Mouse (Mus musculus) gastrocnemius, adult 8-10 months (tissue): ENCODE results near the gene Adam11. TPM values are rescaled to one million over a fixed set of nuclear protein-coding genes. Genes with fewer than 3 reads are reported as not detected.

Experiments used
- DNase-seq, 2 experiments: peaks; one replicate each; pipeline ENCODE4 v3.0.0; 2022; ENCODE audit warnings: low spot score in 2 of 2
- total RNA-seq, 4 experiments: library from RNA; stranded (reverse); gene quantifications; 2 replicates each; pipeline ENCODE4 v1.2.4; 2022

Gene Adam11
- total RNA-seq, 4 experiments from 2014 or later = 0.19 to 0.34 (median 0.23) TPM

DNA sequence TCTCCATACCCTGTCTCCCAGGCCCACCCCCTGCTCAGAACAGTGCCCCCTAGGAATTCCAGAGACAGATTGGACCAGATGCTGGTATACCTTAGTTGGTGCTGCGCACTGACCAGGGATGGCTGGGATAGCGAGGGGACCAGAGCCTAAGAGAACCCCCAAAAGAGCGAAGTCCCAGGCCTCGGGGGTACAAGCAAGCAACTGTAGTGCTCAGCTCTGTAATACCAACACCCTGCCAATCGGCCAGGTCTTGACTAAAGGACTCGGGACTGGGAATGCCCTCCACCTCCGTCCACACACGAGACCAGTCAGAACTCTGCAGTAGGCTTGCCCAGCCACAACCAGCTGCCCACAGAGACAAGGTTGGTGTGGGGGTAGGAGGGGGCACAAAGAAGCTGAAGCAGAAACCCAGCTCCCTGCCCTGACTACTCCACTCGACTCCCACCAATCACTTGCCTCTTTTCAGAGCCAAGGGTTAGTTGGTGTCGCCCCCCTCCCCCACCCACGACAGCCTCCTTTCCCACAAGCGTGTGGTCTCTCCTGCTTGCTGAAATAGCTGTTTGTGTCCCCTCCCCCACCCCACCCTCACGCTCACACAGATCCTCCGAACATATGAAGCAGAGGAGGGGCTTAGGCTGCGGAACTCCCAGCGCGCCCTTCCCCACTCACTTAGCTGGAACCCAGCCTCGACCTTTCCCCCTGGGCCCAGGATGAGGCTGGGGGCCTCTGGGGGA lies 7.5 kb upstream of the Adam11 start:
- no peak for DNase-seq

DNA sequence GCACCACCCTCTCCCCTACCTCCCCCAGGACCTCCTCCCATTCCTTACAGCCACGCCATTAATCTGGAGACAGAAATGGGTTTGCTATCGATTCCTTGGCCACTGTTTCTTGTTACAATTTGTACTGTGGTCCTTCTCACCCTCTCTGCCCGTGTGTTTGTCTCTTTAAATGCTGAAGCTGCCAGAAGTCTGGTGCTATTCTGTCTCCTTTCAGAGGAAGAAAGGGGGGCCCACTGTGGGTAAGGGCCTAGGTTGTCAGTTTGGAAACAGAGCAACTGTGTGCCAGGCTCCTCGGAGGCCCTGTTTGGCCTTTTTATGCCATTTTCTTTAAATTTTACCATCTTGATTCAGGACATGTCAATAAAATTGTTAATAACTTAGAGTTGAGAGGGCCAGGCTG lies 6.8 kb upstream of the Adam11 start:
- no peak for DNase-seq

DNA sequence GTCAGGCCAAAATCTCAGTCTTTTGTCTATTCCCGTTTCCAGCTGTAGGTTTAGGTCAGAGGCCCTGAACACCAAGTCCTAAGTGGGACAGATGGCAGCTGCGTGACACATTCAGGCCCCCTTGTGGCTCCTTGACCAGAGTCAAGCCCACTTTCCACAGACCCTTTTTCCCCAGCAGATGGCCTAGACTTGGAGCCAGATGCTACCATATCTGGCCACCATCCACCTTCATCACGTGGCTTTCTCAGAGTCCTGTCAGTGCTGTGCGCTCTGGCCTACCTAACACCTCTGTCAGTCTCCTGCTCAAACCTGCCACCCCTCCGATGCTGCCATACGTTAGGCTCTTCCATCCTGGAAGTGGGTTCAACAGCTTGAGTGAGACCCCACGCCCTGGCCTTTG lies 5.8 kb upstream of the Adam11 start:
- no peak for DNase-seq

DNA sequence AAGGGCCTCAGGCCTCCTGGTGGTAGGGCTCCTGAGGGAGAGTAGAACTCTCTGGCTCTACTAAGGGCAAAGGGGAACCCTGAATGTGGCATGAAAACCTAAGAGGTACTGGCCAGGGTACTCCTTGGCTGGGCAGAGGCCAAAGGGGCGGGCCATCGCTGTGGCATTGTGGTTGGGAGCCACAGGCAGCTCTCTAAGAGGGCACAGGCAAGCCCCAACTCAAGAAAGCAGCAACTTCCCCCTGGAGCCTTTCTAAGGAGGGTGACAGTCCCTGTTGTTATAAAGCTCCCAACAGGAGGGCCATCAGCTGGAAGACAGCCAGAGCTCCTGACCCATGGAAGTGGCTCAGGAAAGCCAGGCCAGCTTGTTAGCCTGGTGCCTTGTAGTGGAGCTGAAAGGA lies 2.3 kb upstream of the Adam11 start:
- DNase-seq = no peak

DNA sequence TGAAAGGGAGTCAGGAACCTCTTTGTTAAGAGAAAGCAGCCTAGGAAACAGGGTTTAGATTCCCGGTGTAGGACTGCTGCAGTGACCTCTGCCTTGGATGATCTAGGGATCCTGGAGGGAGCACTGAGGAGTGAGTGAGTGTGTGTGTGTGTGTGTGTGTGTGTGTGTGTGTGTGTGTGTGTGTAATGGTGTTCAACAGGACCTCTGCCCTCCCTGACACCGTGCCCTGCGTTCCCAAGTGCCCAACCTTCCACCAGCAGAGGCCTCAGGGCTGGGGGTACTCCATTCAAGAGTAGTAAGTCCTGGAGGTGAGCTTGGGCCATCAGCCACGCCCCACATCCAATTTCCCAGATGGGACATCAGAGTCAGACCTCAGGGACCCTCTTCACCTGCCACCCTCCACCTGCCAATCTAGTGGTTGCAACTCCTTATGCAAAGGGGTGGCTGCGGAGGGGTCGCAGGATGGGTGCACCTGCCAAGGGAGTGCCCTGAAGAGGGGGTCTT lies 382 bp upstream of the Adam11 start:
- no peak for DNase-seq

DNA sequence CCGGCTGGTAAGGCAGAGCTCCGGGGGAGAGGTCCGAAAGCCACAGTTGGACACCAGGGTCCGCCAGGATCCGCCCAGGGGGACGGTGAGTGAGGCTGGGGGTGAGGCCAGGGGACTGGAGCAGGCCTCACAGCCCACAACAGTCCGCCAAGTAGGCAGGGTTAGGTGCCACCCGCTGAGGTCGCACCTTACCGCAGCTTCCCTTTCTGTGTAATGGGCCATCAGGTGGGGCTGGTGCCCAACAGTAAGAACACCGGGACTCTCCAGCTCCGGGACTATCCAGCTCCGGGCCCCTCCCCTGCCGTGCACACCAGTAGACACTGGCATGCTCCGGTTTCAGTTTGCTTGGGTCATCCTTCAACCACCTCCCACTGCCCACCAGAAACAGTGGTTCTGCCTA lies 1.0 kb downstream of the Adam11 start:
- DNase-seq = no peak

DNA sequence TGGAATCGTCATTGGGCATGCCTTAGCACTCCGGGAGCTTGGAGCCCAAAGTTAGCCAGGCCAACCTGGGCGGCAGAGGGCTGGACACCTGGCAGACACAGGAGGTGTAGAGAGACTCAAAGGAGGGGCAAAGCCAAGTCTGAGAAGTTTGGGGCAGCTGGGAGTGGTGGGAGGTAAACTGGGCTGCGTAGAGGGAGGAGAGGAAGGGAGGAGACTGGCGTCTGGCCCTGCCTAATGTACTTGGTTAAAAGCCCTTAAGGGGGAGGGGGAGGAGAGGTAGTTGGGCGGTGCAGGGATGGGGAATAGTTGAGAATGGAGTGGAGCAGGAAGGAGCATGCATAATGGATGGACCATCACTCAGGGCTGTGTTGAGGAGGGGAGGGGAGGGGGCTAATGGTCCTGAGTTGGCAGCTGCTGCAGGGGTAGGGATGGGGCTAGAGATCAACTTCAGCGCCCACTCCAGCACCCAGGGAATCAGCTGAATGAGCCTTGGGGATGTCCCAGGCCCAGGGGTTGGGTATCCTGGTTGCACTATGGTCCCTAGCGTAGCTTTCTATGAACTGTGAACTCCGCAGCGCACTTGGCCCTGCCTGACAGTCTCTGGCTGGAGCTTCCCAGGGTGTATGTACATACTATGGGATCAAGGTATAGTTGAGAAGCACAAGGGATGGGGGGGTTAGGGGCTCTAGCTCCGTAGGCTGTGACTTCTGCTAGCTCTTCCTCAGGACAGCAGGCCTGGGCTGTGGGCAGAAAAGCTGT lies 1.9 kb downstream of the Adam11 start:
- DNase-seq = no peak

DNA sequence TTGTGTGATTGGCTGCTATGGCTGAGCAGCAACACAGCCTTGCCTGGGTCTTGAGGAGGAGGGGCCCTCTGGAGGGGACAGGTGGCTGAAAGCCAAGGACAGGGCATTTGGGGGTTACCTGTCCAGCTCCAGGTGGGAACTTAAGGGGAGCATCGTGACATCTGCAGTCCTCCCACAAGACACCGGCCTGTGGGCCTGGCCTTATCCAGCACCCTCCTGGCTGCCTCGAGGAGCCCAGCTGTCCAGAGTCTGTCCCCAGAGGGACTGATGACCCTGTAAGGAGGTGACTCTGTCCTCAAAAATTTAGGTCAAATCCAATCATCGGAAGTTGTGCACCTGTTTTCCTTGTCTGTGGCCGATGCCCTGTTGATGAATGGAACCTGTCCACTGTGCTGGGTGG lies 4.2 kb downstream of the Adam11 start:
- DNase-seq = no peak

DNA sequence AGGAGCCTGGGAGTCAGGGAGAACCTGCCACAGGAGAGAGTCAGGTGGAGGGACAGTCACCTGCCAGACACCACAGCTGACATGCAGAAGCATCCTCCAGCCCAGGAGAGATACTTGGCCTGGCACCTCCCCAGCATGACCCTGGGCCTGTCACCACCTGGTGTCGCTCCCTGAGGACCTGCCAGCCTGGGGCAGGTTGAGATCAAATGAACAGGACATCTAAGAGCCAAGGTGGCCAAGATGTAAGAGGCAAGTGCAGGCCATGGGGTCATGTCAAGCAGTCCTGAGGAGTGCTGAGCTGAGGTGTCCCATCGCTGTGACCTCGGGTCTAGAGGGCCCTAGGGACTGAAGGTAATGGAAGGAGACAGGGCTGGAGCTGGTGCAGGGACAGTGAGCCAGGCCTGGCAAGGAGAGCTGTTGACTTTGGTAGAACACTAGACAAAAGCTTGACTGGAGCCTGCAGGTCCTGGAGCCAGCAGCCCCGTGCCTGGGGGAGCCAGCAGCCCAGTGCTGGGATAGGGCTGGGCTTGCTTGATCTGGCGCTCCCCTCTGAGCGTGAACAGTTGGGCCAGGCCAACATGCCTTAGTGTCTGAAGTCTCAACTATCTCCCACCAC lies 5.9 kb downstream of the Adam11 start:
- DNase-seq = no peak

DNA sequence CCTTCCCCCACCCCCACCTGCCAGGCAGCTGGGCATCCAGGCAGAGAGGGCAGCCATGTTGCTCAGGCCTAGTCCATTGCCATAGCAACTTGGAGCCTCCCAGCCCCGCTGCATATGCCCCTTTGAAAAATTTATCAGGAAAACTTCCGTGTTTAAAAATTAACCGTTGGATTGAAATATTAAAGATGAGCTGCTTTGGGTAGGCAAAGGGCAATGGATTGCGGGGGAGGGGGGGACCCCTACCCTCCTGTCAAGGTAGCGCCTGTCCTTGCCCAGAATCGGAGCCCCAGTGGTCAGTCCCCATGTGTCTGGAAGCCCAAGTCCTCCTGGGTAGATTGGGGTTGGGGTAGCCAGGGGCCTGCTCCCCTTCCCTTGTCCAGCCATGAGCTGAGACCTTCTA lies 7.9 kb downstream of the Adam11 start:
- DNase-seq = no peak

DNA sequence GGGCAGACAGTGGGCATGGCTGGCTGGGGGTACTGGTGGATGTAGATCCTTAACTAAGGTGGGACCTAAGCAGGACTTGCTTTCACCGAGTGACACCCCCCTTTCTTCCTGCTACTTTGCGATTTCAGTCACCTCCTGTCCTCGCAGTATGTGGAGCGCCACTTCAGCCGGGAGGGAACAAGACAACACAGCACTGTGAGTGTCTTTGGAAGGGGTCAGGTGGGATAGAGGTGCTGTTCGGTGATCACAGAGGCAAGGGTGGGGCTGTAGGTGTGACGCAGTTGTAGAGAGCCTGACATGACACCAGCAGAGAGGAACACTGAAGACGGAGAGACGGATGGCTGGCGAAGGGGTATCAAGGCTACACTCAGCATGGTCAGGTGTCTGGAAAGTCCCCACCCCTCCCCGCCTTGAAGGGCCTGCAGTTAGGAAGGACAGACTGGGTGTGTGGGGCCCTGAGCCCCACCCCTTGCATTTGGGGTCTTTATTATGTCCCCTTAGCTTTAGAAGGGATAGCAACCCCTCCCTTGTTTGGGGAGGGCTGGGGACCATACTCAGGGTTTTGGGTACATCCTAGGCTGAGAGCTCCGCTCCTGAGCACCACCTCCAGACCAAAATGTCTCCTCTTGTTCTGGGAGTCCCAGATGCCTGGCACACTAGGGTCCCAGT lies 8.9 kb downstream of the Adam11 start:
- no peak for DNase-seq

DNA sequence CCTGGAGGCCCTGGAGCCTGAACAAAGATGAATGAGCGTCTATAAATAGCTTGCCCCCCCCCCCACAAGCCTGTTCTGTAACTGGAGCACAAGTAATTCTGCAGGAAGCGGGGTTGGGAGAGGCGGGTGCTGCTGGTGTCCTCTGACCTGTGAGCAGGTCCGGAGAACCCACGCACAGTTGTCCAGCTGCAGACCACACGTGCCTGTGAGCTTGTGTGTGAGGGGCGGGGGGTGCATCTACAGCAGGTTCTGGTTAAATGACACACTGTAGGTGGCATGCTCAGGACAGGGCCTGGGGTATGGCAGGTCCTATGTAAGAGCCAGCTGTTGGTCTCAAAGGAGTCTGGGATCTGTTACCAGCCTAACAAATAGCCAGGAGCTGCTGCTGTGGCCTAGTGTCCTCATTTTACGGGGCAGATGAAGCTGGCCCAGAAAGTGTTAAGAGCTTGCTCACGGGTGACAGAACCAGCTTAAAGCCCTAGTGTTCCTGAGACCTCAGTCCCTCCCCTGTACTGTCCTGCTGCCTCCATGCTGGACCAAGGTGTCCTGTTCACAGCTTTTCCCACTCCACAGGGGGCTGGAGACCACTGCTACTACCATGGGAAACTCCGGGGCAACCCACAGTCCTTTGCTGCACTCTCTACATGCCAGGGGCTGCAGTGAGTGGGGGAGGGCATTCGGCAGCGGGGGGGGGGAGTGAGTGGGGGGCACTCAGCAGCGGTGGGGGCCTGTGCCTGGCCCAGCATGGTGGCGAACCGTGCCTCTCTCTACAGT lies 9.6 kb downstream of the Adam11 start:
- DNase-seq = no peak

DNA sequence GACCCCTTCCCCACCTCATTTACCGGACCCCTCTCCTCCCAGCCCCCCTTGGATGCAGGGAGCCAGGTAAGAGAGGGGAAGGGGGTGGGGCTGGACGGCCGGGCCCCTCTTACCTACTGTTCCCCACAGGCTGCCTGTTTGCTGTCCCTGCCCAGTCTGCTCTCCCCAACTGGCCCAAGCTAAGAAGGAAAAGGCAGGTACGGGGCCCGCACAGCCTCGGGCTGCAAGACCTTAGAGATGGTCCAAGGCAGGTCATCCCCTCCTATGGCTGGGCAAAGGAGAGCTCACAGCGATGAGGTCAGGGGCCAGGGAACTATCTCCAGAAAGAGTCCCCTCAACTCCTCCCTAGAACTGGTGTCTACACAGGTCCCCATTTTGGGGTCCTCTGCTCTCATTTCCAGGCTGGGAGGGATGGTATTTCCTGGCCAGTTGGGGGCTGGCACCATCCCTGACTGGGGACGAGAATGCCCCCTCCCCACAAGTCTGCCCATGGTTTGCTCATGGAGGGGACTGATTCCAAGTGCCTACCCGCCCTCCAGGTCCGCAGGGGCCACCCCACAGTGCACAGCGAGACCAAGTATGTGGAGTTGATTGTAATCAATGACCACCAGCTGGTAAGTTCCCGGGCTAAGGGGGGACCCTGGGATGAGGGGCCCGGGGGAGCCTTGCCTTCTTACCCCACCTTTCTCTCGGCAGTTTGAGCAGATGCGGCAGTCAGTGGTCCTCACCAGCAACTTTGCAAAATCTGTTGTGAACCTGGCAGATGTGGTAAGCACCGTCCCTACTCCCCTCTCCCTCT lies 10.9 kb downstream of the Adam11 start:
- DNase-seq = no peak

DNA sequence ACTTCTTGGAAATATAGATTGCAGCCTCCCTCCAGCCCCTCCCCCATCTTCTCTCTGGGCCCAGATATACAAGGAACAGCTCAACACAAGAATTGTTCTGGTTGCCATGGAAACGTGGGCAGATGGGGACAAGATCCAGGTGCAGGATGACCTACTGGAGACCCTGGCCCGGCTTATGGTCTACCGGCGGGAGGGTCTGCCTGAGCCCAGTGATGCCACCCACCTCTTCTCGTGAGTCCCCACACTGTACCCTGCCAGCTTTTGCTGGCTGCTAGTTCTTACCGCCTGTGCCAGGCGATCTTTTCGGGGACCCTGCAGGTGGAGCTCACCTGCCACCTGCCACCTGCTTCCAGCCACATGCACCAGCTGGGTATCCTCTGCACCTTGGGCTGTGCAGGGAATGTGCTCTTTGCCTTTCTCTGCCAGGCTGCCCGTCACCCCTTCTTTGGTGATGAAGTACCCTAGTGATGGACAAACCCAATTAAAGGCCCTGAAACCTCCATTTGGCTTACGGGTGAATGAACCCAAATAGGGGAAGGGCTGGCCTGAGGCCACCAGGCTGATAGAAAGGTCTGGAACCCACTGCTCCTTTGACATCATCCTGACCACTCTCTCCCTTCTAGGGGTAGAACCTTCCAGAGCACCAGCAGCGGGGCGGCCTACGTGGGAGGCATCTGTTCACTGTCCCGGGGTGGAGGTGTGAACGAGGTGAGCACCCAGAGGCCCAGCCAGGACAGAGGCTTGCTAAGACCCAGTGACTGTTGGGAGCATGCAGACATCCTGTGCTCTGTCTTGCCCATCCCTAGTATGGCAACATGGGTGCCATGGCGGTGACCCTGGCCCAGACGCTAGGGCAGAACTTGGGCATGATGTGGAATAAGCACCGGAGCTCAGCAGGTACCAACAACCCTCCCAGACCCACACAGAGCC lies 11.8 kb downstream of the Adam11 start:
- no peak for DNase-seq

DNA sequence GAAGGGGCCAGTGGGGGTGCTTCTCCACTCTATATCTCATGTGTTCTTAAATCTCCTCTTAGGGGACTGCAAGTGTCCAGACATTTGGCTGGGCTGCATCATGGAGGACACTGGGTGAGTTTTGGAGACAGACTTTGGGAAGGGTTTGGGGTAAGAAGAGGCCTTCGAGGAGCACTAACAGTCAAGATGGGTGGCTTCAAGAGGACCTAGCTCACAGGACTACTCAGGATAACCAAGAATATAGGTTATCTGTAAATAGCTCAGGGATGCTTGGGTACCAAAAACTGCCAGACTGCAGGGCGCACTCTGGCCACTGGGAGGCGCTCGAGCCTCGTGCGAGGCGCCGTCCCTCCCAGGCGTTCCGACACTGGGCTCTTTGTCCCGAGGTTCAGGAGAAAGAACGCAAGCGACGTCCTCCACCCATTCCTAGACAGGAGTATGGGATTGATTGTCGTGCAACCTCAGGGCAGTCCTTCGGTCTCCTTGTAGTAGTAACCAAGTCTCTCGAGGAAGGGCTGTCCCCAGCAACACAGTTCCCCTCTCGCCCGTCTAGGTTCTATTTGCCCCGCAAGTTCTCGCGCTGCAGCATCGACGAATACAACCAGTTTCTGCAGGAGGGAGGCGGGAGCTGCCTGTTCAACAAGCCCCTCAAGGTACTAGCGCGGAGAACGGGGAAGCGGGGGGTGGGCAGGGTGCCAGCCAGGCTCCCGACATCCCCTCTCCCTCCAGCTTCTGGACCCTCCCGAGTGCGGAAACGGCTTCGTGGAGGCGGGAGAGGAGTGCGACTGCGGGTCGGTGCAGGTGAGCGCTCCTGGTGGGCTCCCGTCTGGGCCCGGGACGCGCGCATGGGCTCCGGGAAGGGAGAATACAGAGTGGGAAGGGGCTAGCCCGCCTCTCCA lies 12.7 kb downstream of the Adam11 start:
- peak; percentile 69 to 72 for DNase-seq

DNA sequence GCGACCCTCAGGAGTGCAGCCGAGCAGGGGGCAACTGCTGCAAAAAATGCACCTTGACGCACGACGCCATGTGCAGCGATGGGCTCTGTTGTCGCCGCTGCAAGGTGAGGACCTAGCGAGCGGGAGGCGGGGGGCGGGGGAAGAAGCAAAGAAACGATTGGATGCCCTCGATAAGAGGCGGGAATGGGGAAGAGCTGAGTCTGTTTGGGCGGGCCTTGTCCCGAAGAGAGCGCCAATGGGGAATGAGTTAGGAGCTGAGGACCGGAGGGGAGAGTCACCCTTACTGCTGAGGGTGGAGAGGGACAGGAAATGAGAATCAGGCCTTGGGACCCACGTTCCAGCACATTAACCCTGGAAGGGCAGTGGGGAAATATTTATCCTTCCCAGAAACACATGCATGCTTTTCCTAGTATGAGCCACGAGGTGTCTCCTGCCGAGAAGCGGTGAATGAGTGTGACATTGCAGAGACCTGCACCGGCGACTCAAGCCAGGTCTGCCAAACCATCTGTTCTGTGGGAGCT lies 13.4 kb downstream of the Adam11 start:
- peak; percentile 47 to 59 for DNase-seq

DNA sequence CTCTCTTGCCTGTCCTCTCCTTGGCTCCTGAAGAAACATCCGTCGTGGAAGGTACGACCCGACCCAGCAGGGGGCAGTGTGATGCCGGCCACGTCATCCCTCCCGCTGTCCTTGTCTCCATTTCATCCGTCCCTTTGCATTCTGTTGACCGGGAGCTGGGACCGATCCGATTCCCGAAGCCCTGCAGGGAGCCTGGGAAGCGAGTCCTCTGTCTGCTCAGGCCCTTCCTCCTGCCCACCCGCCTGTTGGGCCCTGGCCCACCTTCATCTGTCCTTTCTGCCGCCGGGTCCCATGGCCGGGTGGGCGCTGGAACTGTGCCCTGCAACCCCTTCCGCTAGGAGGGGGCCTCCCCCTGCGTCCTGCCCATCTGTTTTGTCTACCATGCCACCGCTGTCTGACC lies 16.4 kb downstream of the Adam11 start:
- DNase-seq = peak; percentile 73 to 79

DNA sequence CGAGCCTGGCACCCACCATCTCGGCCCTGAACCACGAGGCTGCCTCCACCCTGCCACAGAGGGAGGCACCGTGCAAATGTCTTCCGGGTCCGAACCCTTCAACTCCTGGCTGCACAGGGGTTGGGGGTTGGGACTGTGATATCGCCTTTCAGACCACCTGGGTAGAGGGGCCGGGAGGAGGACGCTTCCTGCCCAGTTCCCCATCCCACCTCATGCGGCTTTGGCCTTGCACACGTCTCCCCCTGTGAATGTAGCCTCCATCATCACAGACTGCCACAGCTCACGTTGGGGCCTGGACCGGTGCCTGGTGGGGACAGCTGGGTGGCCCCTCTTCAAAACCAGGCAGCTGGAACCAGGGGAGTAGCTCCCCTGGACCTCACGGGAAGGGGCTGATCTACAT lies 16.9 kb downstream of the Adam11 start:
- no peak for DNase-seq
